Mouse (Mus musculus) embryonic facial prominence, embryonic 11.5 days (tissue): ENCODE data around the gene Cpt1c. TPM values are rescaled to one million over a fixed set of nuclear protein-coding genes. Genes with fewer than 3 reads are reported as not detected.

Experiments
- ATAC-seq: fragments of 200-750 bp; cut with Nextera tagmentation; replicated peaks from 2 replicates; pipeline ENCODE4 v1.8.0; 2017; ENCODE audit warnings: low read depth; ENCODE audit not compliant: insufficient number of reproducible peaks, low FRiP score, low TSS enrichment
- DNase-seq: peaks from one replicate; pipeline ENCODE4 v3.0.0-alpha.2; 2015; ENCODE audit warnings: low spot score
- H3K27ac ChIP-seq: fragments of 300-500 bp; sonication (generic); replicated peaks from 2 replicates; pipeline ENCODE4 v1.5.1; 2014; ENCODE audit warnings: mild to moderate bottlenecking, low read depth, low read length, control low read depth
- H3K27me3 ChIP-seq: fragments of 300-500 bp; sonication (generic); 2 replicates; pipeline ENCODE4 v1.6.1; 2014; ENCODE audit warnings: mild to moderate bottlenecking, low read length, moderate library complexity, mixed read lengths; ENCODE audit not compliant: control insufficient read depth, insufficient read depth
- H3K36me3 ChIP-seq: fragments of 300-500 bp; sonication (generic); replicated peaks from 2 replicates; pipeline ENCODE4 v1.6.1; 2014; ENCODE audit warnings: low read depth, mild to moderate bottlenecking, low read length, moderate library complexity, mixed read lengths; ENCODE audit not compliant: control insufficient read depth, insufficient read depth
- H3K4me1 ChIP-seq: fragments of 300-500 bp; sonication (generic); 2 replicates; pipeline ENCODE4 v1.6.1; 2014; ENCODE audit warnings: low read length, mixed read lengths; ENCODE audit not compliant: control insufficient read depth, insufficient read depth
- H3K4me2 ChIP-seq: fragments of 300-500 bp; sonication (generic); 2 replicates; pipeline ENCODE4 v1.6.1; 2014; ENCODE audit warnings: low read depth, mild to moderate bottlenecking, control low read depth, low read length, moderate library complexity
- H3K4me3 ChIP-seq: fragments of 300-500 bp; sonication (generic); 2 replicates; pipeline ENCODE4 v1.5.1; 2014; ENCODE audit warnings: low read depth, low read length, control low read depth
- H3K9ac ChIP-seq: fragments of 300-500 bp; sonication (generic); replicated peaks from 2 replicates; pipeline ENCODE4 v1.6.1; 2014; ENCODE audit warnings: mild to moderate bottlenecking, control low read depth, low read length
- H3K9me3 ChIP-seq: fragments of 300-500 bp; sonication (generic); replicated peaks from 2 replicates; pipeline ENCODE4 v1.6.1; 2016; ENCODE audit warnings: mild to moderate bottlenecking, low read length, inconsistent platforms, mixed read lengths; ENCODE audit not compliant: control insufficient read depth
- WGBS: fragments of 180-500 bp; shearing (Covaris S2); extraction: QIAGEN DNeasy Blood & Tissue Kit; methylation state at CpG from one replicate; pipeline ENCODE4 v1.1.7; 2014; 5-methylcytosine and 5-hydroxymethylcytosine counted together
- polyA plus RNA-seq: library from polyadenylated mRNA; unstranded; fragments of >200 nt; fragmentation: Nextera tagmentation; extraction: Ambion mirVana; gene quantifications from 2 replicates; pipeline ENCODE4 v1.2.1, GENCODE M21; 2014

Gene Cpt1c
- polyA plus RNA-seq, 1 experiment from 2014 or later = 14.3 TPM

DNA sequence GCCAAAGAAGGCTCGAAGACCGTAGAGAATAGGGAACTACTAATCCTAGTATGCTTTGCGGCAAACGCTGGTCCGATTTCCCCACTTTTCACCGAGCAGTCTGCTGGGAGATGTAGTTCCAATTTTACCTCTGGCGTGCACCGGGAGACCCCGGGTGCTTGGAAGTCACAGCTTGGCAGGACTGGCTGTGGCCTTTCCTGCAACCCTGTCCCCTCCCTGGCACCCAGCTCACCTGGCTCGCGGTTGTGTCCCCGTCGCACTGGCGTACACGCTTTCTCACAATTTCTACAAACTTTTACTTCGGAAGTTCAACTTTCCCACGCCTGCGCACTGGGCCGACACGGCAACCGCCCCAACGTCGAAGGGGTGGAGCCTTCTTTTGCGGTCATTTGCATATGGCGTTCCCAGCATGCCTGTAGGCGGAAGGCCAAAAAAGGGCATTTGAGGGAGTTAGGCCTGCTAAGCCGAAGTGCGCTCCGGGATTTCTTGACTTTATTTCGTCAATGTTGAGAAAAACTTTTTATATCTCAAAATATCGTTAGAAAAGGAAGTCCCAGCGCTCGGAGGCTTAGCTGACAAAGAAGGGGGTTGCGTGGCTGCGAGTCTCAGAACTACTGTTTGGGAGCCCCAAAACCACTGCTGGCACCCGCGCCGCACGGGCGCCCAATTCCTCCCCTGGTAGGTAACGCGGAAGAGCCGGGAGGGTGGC, 22.7 kb upstream of the Cpt1c start, which contains the start of gene Irf3:
TSS of gene Irf3 (plus strand) at position 418 of the 709 bp plus-strand sequence.
- peak within 1 kb of the TSS; percentile 84 for H3K4me2 ChIP-seq
- H3K4me3 ChIP-seq = peak within 1 kb of the TSS; percentile 60
- H3K9ac ChIP-seq = peak within 1 kb of the TSS; percentile 84
- DNase-seq (peak; percentile 98), ATAC-seq (peak; percentile 78)
- no peaks in the 10 kb centered on the region for H3K27me3 ChIP-seq
- peaks cover 18% of the 10 kb centered on the region for H3K36me3 ChIP-seq
- no peaks in the 10 kb centered on the region for H3K9me3 ChIP-seq
- no peaks in the 10 kb centered on the region; the same call in 1 of the 2 replicates for H3K4me1 ChIP-seq
- WGBS = under 1% methylated on average over 43 of the region's 43 CpGs
- H3K27ac ChIP-seq = 0 out of 2 replicates have a peak within 1 kb of the TSS, but pooled peaks have one; percentile 43

- no peaks in the 10 kb centered on the region; the same call in 1 of the 2 replicates for H3K4me1 ChIP-seq
- no peak for ATAC-seq
- 0 out of 2 replicates have a peak overlapping the region, but pooled peaks have one; percentile 43 for H3K27ac ChIP-seq
- DNase-seq = no peak
- peaks cover 18% of the 10 kb centered on the region for H3K36me3 ChIP-seq
- H3K9me3 ChIP-seq = no peaks in the 10 kb centered on the region
- peak overlapping the region; percentile 60 for H3K4me3 ChIP-seq
- H3K9ac ChIP-seq = peak overlapping the region; percentile 84
- WGBS = 16% methylated on average over 10 of the region's 10 CpGs
- no peaks in the 10 kb centered on the region for H3K27me3 ChIP-seq
- H3K4me2 ChIP-seq = peak overlapping the region; percentile 84
These were observed 22.0 kb upstream of the Cpt1c start for GRCm38 (mm10) chr7:44996672-44997071.

DNA sequence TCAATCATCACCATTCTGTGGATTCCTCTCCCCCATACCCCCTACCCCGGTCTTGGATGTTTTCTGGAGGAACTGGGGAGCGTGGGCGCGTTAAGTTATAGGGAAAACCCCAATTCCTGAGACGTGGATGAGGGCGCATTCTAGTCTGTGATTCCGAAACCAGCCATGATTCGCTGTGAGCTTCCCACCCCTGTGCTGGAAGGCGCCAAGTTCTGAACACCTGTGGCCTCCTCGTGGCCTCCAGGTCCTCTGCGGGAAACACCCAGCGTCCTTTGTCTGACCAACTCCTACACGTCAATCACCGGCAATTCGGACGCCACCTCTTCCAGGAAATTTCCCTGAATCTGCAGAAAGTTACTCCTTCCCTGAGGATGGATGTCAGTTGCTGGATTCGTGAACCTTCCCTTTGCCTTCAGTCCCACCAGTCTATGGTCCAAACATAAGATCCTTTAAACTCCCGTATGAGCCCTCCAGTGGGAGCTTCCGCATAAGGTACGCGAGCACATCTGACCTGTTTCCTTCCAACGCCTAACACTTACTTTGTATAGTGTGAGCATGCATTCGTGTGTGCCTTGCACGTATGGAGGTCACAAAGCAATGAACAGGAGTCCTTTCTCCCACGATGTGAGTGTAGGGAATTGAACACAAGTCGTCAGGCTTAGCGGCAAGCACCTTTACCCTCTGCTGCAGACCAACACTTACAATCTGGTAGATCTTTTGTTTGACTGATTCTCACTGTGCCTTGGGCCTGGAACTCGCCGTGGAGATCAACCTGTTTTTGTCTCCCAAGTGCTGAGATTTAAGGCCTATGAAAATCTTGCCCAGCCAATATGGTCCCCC, 12.4 kb upstream of the Cpt1c start:
- DNase-seq (no peak), ATAC-seq (peak; percentile 41)
- Histone ChIP-seq H3K4me1 (peaks cover 7% of the 10 kb centered on the region), H3K9me3 (no peaks in the 10 kb centered on the region), H3K27me3 (no peaks in the 10 kb centered on the region), H3K4me2 (peak overlapping the region; percentile 44), H3K4me3 (peak overlapping the region; percentile 55), H3K27ac (peak overlapping the region; percentile 90), H3K36me3 (peaks cover 5% of the 10 kb centered on the region), H3K9ac (peak overlapping the region; percentile 82)
- under 1% methylated on average over 29 of the region's 29 CpGs for WGBS

DNA sequence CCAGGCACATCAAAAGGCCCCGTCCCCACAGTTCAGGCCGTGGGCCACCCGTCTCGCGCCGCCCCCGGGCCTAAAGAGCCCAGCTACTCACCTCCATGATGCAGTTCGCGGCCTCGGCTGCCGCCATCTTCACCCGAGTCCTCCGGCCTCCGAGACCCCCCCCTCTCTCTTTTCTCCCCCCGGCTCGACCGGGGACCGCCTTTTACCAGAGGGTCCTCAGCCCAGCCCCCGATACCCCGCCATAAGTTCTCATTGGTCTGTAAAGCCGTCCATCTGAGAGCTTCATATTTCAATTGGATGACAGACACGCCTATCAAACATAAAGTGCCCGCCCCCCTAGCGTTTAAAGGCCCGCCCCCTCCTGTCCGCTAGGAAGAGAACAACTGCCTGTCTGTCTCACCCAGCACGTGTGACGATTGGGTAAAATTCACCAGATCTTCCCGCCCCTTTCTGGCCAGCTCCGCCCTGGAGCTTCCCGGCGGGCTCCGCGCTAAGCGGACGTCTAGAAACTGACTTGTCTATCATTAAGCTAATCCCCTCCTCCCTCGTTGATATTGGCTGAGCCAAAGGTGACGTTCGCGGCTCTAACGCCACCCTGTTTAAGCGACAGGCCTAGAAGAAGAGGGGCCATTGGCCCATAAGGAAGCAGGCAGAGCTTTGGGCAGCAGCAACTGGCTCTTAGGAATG, 11.7 kb upstream of the Cpt1c start, which contains the start of gene Prmt1:
TSS of gene Prmt1 (minus strand) at position 377 of the 687 bp plus-strand sequence.
- H3K9ac ChIP-seq = peak within 1 kb of the TSS; percentile 99
- ATAC-seq = peak; percentile 95
- H3K27ac ChIP-seq = peak within 1 kb of the TSS; percentile 96
- H3K36me3 ChIP-seq = peaks cover 12% of the 10 kb centered on the region
- H3K4me1 ChIP-seq = peaks cover 7% of the 10 kb centered on the region
- DNase-seq = peak; percentile 99
- peak within 1 kb of the TSS; percentile 98 for H3K4me3 ChIP-seq
- H3K9me3 ChIP-seq = no peaks in the 10 kb centered on the region
- no peaks in the 10 kb centered on the region for H3K27me3 ChIP-seq
- under 1% methylated on average over 42 of the region's 42 CpGs for WGBS
- H3K4me2 ChIP-seq = peak within 1 kb of the TSS; percentile 57

- peaks cover 16% of the 10 kb centered on the region for H3K36me3 ChIP-seq
- WGBS = under 1% methylated on average over 39 of the region's 45 CpGs
- peak; percentile 82 for DNase-seq
- H3K4me3 ChIP-seq = peak overlapping the region; percentile 98
- no peaks in the 10 kb centered on the region for H3K27me3 ChIP-seq
- ATAC-seq = 0 out of 2 replicates have a peak, but pooled peaks have one; percentile 9
- H3K9ac ChIP-seq = peak overlapping the region; percentile 99
- H3K4me1 ChIP-seq = peaks cover 7% of the 10 kb centered on the region
- H3K9me3 ChIP-seq = no peaks in the 10 kb centered on the region
- peak overlapping the region; percentile 57 for H3K4me2 ChIP-seq
- H3K27ac ChIP-seq = peak overlapping the region; percentile 96
These were observed 11.0 kb upstream of the Cpt1c start for GRCm38 (mm10) chr7:44985595-44986191.

- 40% methylated on average over 3 of the region's 3 CpGs for WGBS
- H3K36me3 ChIP-seq = peaks cover 22% of the 10 kb centered on the region
These were observed 10.1 kb upstream of the Cpt1c start for GRCm38 (mm10) chr7:44984833-44985164.

More at GRCm38 (mm10) chr7:44984833-44985164, 10.1 kb upstream of the Cpt1c start:
- H3K27me3 ChIP-seq = no peaks in the 10 kb centered on the region
- H3K4me2 ChIP-seq = peak overlapping the region; percentile 57
- H3K4me1 ChIP-seq = peaks cover 7% of the 10 kb centered on the region
- DNase-seq (no peak), ATAC-seq (no peak)
- peak overlapping the region; percentile 13 for H3K9ac ChIP-seq
- no peaks in the 10 kb centered on the region for H3K9me3 ChIP-seq
- peak overlapping the region; percentile 98 for H3K4me3 ChIP-seq
- no peak overlapping the region for H3K27ac ChIP-seq
